Mouse (Mus musculus) heart, embryonic 13.5 days (tissue): ENCODE data around the gene Wbp4. TPM values are rescaled to one million over a fixed set of nuclear protein-coding genes. Genes with fewer than 3 reads are reported as not detected.

Source experiments
- polyA plus RNA-seq: library from polyadenylated mRNA; unstranded; fragments of >200 nt; fragmentation: Nextera tagmentation; extraction: Ambion mirVana; gene quantifications from 2 replicates; pipeline ENCODE4 v1.2.1, GENCODE M21; 2015

Wbp4 gene
- polyA plus RNA-seq, 1 experiment from 2014 or later: 24.5 TPM

Other genes starting within 250 kb of the Wbp4 start
- gene Zfp957, start 234.2 kb downstream of the Wbp4 start, polyA plus RNA-seq: not detected in 2 replicates
- gene Rgcc, start 179.9 kb downstream of the Wbp4 start, polyA plus RNA-seq: 12.6 and 22.5 TPM in 2 replicates
- gene Naa16, start 90.7 kb downstream of the Wbp4 start, polyA plus RNA-seq: 18.9 and 19.7 TPM in 2 replicates
- gene Mtrf1, start 83.7 kb downstream of the Wbp4 start, polyA plus RNA-seq: 9.1 and 9.5 TPM in 2 replicates
- 7.0 and 7.1 TPM in 2 replicates for gene Kbtbd7, start 55.0 kb downstream of the Wbp4 start, polyA plus RNA-seq
- gene Kbtbd6, start 29.7 kb downstream of the Wbp4 start, polyA plus RNA-seq: 1.4 and 2.5 TPM in 2 replicates
- gene Elf1, start 326 bp downstream of the Wbp4 start, polyA plus RNA-seq: 7.2 and 8.0 TPM in 2 replicates
- gene Sugt1, start 106.2 kb upstream of the Wbp4 start, polyA plus RNA-seq: 95.3 and 108 TPM in 2 replicates
- gene Cnmd, start 180.7 kb upstream of the Wbp4 start, polyA plus RNA-seq: 2.2 and 2.9 TPM in 2 replicates